Mouse (Mus musculus) spleen, adult 2 months (tissue): ENCODE measurements around the gene Arhgap45.

Experiments used
- CTCF ChIP-seq: fragments of 200-500 bp; IDR thresholded peaks from 2 replicates; pipeline ENCODE4 v1.5.1; 2011; ENCODE audit warnings: mild to moderate bottlenecking, inconsistent platforms; ENCODE audit not compliant: insufficient read depth, insufficient read length, insufficient replicate concordance; ENCODE audit errors: extremely low read depth
- POLR2A ChIP-seq: fragments of 200-500 bp; IDR thresholded peaks from 2 replicates; pipeline ENCODE4 v1.6.1; 2011; ENCODE audit warnings: low read depth, low read length, inconsistent platforms

DNA sequence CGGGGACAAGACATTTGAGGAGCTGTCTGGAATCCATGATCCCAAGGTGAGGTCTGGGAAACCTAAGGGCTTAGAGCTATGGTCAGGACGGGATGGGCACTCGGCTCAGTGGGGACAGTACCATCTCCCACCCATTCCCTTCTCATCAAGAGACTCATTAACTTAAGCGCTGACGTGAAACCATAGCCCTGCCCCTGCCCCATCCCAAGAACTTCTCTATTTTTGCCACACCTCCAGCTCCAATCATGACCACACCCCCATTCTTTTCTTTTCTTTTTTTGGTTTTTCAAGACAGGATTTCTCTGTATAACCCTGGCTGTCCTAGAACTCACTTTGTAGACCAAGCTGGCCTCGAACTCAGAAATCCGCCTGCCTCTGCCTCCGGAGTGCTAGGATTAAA, 41.8 kb upstream of the Arhgap45 start:
- TF ChIP-seq CTCF (no peak), POLR2A (no peak)
